Mouse (Mus musculus) midbrain, postnatal 0 days (tissue): ENCODE measurements at regions not wholly inside any gene's neighbourhood (a gene's known extent, or its start where the extent isn't known, plus 50 kb on each side); places are given as distances from the start of the nearest gene placed in this dataset.

Experiments used
- ATAC-seq: fragments of 200-750 bp; cut with Nextera tagmentation; 2 replicates; pipeline ENCODE4 v1.8.0; 2017; ENCODE audit warnings: moderate number of reproducible peaks, mild to moderate bottlenecking, moderate TSS enrichment, moderate library complexity; ENCODE audit not compliant: low FRiP score
- DNase-seq: peaks from one replicate; pipeline ENCODE4 v3.0.0-alpha.2; 2015; ENCODE audit warnings: low spot score
- H3K27ac ChIP-seq: fragments of 300-500 bp; sonication (generic); 2 replicates; pipeline ENCODE4 v1.5.1; 2014; ENCODE audit warnings: low read depth, mild to moderate bottlenecking, low read length, mixed read lengths
- H3K27me3 ChIP-seq: fragments of 300-500 bp; sonication (generic); 2 replicates; pipeline ENCODE4 v1.6.1; 2014; ENCODE audit warnings: low read length, control low read depth, mixed read lengths; ENCODE audit not compliant: insufficient read depth
- H3K36me3 ChIP-seq: fragments of 300-500 bp; sonication (generic); 2 replicates; pipeline ENCODE4 v1.6.1; 2014; ENCODE audit warnings: low read length, control low read depth, mixed read lengths; ENCODE audit not compliant: insufficient read depth
- H3K4me1 ChIP-seq: fragments of 300-500 bp; sonication (generic); 2 replicates; pipeline ENCODE4 v1.6.1; 2014; ENCODE audit warnings: mild to moderate bottlenecking, control low read depth, antibody characterized with exemption, low read length, mixed read lengths; ENCODE audit not compliant: insufficient read depth
- H3K4me2 ChIP-seq: fragments of 300-500 bp; sonication (generic); 2 replicates; pipeline ENCODE4 v1.6.1; 2014; ENCODE audit warnings: low read depth, mild to moderate bottlenecking, low read length, mixed read lengths; ENCODE audit not compliant: poor library complexity, severe bottlenecking
- H3K4me3 ChIP-seq: fragments of 300-500 bp; sonication (generic); 2 replicates; pipeline ENCODE4 v1.5.1; 2014; ENCODE audit warnings: low read depth, mild to moderate bottlenecking, low read length, moderate library complexity
- H3K9ac ChIP-seq: fragments of 300-500 bp; sonication (generic); replicated peaks from 2 replicates; pipeline ENCODE4 v1.6.1; 2014; ENCODE audit warnings: mild to moderate bottlenecking, low read length, moderate library complexity, mixed read lengths; ENCODE audit not compliant: poor library complexity, severe bottlenecking
- H3K9me3 ChIP-seq: fragments of 300-500 bp; sonication (generic); 2 replicates; pipeline ENCODE4 v1.6.1; 2016; ENCODE audit warnings: low read length, control low read depth
- CTCF ChIP-seq: IDR thresholded peaks from 2 replicates; pipeline ENCODE4 v1.5.1; 2016; ENCODE audit warnings: antibody characterized with exemption, mild to moderate bottlenecking
- WGBS: fragments of 180-500 bp; shearing (Covaris S2); extraction: QIAGEN DNeasy Blood & Tissue Kit; methylation state at CpG from one replicate; pipeline ENCODE4 v1.1.7; 2014; 5-methylcytosine and 5-hydroxymethylcytosine counted together

DNA sequence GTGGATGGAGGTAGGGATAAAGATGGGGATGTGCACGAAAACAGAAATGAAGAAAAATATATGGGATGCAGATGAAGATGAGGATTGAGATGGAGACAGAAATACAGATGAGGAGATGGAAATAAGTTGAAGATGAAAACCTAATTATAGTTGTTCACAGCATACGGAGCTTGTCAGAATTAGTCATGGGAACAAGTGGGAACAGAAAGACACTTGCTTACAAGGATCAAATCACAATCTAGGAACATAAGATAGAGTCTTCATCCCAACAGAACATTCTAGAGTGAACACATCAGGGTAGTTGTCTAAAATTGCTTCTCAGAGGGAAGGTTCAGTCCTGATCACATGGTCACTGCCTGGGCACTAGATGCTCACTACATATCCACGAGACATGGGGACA, 633.2 kb downstream of the Pdcd6ip start:
- Histone ChIP-seq H3K4me3 (no peak overlapping the region), H3K27ac (no peak overlapping the region), H3K27me3 (no peaks in the 10 kb centered on the region), H3K9me3 (no peaks in the 10 kb centered on the region), H3K36me3 (no peaks in the 10 kb centered on the region), H3K4me2 (no peak overlapping the region), H3K9ac (no peak overlapping the region), H3K4me1 (no peaks in the 10 kb centered on the region)
- no peak for DNase-seq
- 85% methylated on average over 3 of the region's 3 CpGs for WGBS
- no peak for TF ChIP-seq CTCF
- ATAC-seq = no peak

- TF ChIP-seq CTCF = no peak
- DNase-seq (no peak), ATAC-seq (no peak)
- H3K9ac ChIP-seq = no peak overlapping the region
- no peaks in the 10 kb centered on the region for H3K4me1 ChIP-seq
- 53% methylated on average over 11 of the region's 11 CpGs for WGBS
- no peak overlapping the region for H3K4me2 ChIP-seq
- no peak overlapping the region for H3K4me3 ChIP-seq
- no peak overlapping the region for H3K27ac ChIP-seq
- no peaks in the 10 kb centered on the region for H3K36me3 ChIP-seq
- no peaks in the 10 kb centered on the region for H3K27me3 ChIP-seq
- no peaks in the 10 kb centered on the region for H3K9me3 ChIP-seq
These were observed 650.6 kb downstream of the Pdcd6ip start for GRCm38 (mm10) chr9:113057415-113057814.

- H3K9me3 ChIP-seq = no peaks in the 10 kb centered on the region
- H3K4me1 ChIP-seq = no peaks in the 10 kb centered on the region
- no peak overlapping the region for H3K9ac ChIP-seq
- TF ChIP-seq CTCF = no peak
- H3K27ac ChIP-seq = no peak overlapping the region
- H3K27me3 ChIP-seq = no peaks in the 10 kb centered on the region
- DNase-seq (no peak), ATAC-seq (no peak)
- no peak overlapping the region for H3K4me3 ChIP-seq
- no peak overlapping the region for H3K4me2 ChIP-seq
- H3K36me3 ChIP-seq = no peaks in the 10 kb centered on the region
- 86% methylated on average over 4 of the region's 4 CpGs for WGBS
These were observed 663.4 kb downstream of the Pdcd6ip start for GRCm38 (mm10) chr9:113044556-113045178.

- no peak overlapping the region for H3K4me2 ChIP-seq
- ATAC-seq = no peak
- WGBS = 90% methylated on average over 6 of the region's 6 CpGs
- DNase-seq = no peak
- H3K9ac ChIP-seq = no peak overlapping the region
- H3K36me3 ChIP-seq = no peaks in the 10 kb centered on the region
- no peaks in the 10 kb centered on the region for H3K27me3 ChIP-seq
- H3K27ac ChIP-seq = no peak overlapping the region
- H3K9me3 ChIP-seq = no peaks in the 10 kb centered on the region
- TF ChIP-seq CTCF = no peak
- no peaks in the 10 kb centered on the region for H3K4me1 ChIP-seq
- no peak overlapping the region for H3K4me3 ChIP-seq
These were observed 667.2 kb downstream of the Pdcd6ip start for GRCm38 (mm10) chr9:113040885-113041284.

- Histone ChIP-seq H3K9ac (no peak overlapping the region), H3K4me3 (no peak overlapping the region), H3K4me1 (no peaks in the 10 kb centered on the region), H3K4me2 (no peak overlapping the region), H3K27me3 (no peaks in the 10 kb centered on the region), H3K27ac (no peak overlapping the region), H3K36me3 (no peaks in the 10 kb centered on the region), H3K9me3 (no peaks in the 10 kb centered on the region)
- ATAC-seq (no peak), DNase-seq (no peak)
- TF ChIP-seq CTCF = no peak
- WGBS = 87% methylated on average over 5 of the region's 5 CpGs
These were observed 674.1 kb downstream of the Pdcd6ip start for GRCm38 (mm10) chr9:113033996-113034395.

GRCm38 (mm10) chr9:113029091-113029490, 679.0 kb downstream of the Pdcd6ip start:
- no peaks in the 10 kb centered on the region for H3K9me3 ChIP-seq
- no peaks in the 10 kb centered on the region for H3K36me3 ChIP-seq
- H3K4me3 ChIP-seq = no peak overlapping the region
- WGBS = 85% methylated on average over 4 of the region's 4 CpGs
- H3K9ac ChIP-seq = no peak overlapping the region
- ATAC-seq = no peak
- H3K27me3 ChIP-seq = no peaks in the 10 kb centered on the region
- no peak overlapping the region for H3K4me2 ChIP-seq
- H3K27ac ChIP-seq = no peak overlapping the region
- no peak for TF ChIP-seq CTCF
- H3K4me1 ChIP-seq = no peaks in the 10 kb centered on the region
- DNase-seq = no peak
